Mouse (Mus musculus): ENCODE results near the gene Lenep. TPM values are rescaled to one million over a fixed set of nuclear protein-coding genes. Genes with fewer than 3 reads are reported as not detected.

The Lenep gene
- polyA plus RNA-seq, 1 experiment from 2014 or later = not detected

- peak overlapping the region; percentile 78 for H3K9ac ChIP-seq (ENCODE audit: low read depth, low read length)
- peaks cover 27% of the 10 kb centered on the region for H3K4me1 ChIP-seq (ENCODE audit: control insufficient read depth, insufficient read depth, low read length)
- no peaks in the 10 kb centered on the region for H3K9me3 ChIP-seq (ENCODE audit: control insufficient read depth, low read length)
- H3K36me3 ChIP-seq (ENCODE audit: control insufficient read depth, insufficient read depth, low read length) = peaks cover 36% of the 10 kb centered on the region
- 2% methylated on average over 11 of the region's 22 CpGs for whole genome bisulfite sequencing
- no peak for ATAC-seq (ENCODE audit: low read depth)
- peak overlapping the region; percentile 98 for H3K27ac ChIP-seq (replicated peaks; ENCODE audit: low read depth, low read length)
- peak overlapping the region; percentile 88 for H3K4me2 ChIP-seq (ENCODE audit: low read depth, low read length)
- peak overlapping the region; percentile 54 for H3K4me3 ChIP-seq (ENCODE audit: low read depth, low read length)
- H3K27me3 ChIP-seq (replicated peaks; ENCODE audit: control insufficient read depth, insufficient read depth, low read length) = no peaks in the 10 kb centered on the region
- DNase-seq (ENCODE audit: low spot score) = peak; percentile 63
Measured at GRCm38 (mm10) chr3:89421810-89422473, 19.3 kb upstream of the Lenep start.

GRCm38 (mm10) chr3:89421002-89421774, 18.6 kb upstream of the Lenep start:
- under 1% methylated on average over 9 of the region's 11 CpGs for WGBS
- H3K4me1 ChIP-seq (ENCODE audit: control insufficient read depth, insufficient read depth, low read length) = peaks cover 33% of the 10 kb centered on the region
- H3K4me3 ChIP-seq (ENCODE audit: low read depth, low read length) = peak overlapping the region; percentile 54
- peak overlapping the region; percentile 88 for H3K4me2 ChIP-seq (ENCODE audit: low read depth, low read length)
- no peaks in the 10 kb centered on the region for H3K27me3 ChIP-seq (replicated peaks; ENCODE audit: control insufficient read depth, insufficient read depth, low read length)
- peak overlapping the region; percentile 98 for H3K27ac ChIP-seq (replicated peaks; ENCODE audit: low read depth, low read length)
- peaks cover 31% of the 10 kb centered on the region for H3K36me3 ChIP-seq (ENCODE audit: control insufficient read depth, insufficient read depth, low read length)
- H3K9ac ChIP-seq (ENCODE audit: low read depth, low read length) = peak overlapping the region; percentile 78
- DNase-seq (ENCODE audit: low spot score) = peak; percentile 96
- H3K9me3 ChIP-seq (ENCODE audit: control insufficient read depth, low read length) = no peaks in the 10 kb centered on the region
- peak; percentile 75 for ATAC-seq (ENCODE audit: low read depth)

GRCm38 (mm10) chr3:89420421-89420820, 17.8 kb upstream of the Lenep start:
- ATAC-seq (ENCODE audit: low read depth) (no peak), DNase-seq (ENCODE audit: low spot score) (no peak)
- Histone ChIP-seq H3K36me3 (ENCODE audit: control insufficient read depth, insufficient read depth, low read length) (peaks cover 31% of the 10 kb centered on the region), H3K4me2 (ENCODE audit: low read depth, low read length) (peak overlapping the region; percentile 88), H3K27ac (replicated peaks; ENCODE audit: low read depth, low read length) (peak overlapping the region; percentile 98), H3K4me3 (ENCODE audit: low read depth, low read length) (peak overlapping the region; percentile 55), H3K4me1 (ENCODE audit: control insufficient read depth, insufficient read depth, low read length) (peaks cover 33% of the 10 kb centered on the region), H3K27me3 (replicated peaks; ENCODE audit: control insufficient read depth, insufficient read depth, low read length) (no peaks in the 10 kb centered on the region), H3K9me3 (ENCODE audit: control insufficient read depth, low read length) (no peaks in the 10 kb centered on the region), H3K9ac (ENCODE audit: low read depth, low read length) (peak overlapping the region; percentile 78; the same call in 1 of the 2 replicates)
- WGBS = 59% methylated on average over 2 of the region's 2 CpGs

GRCm38 (mm10) chr3:89419981-89420380, 17.4 kb upstream of the Lenep start:
- Histone ChIP-seq H3K27ac (replicated peaks; ENCODE audit: low read depth, low read length) (peak overlapping the region; percentile 98), H3K9me3 (ENCODE audit: control insufficient read depth, low read length) (no peaks in the 10 kb centered on the region), H3K4me3 (ENCODE audit: low read depth, low read length) (peak overlapping the region; percentile 55), H3K36me3 (ENCODE audit: control insufficient read depth, insufficient read depth, low read length) (peaks cover 30% of the 10 kb centered on the region), H3K27me3 (replicated peaks; ENCODE audit: control insufficient read depth, insufficient read depth, low read length) (no peaks in the 10 kb centered on the region), H3K4me2 (ENCODE audit: low read depth, low read length) (peak overlapping the region; percentile 88), H3K4me1 (ENCODE audit: control insufficient read depth, insufficient read depth, low read length) (peaks cover 33% of the 10 kb centered on the region), H3K9ac (ENCODE audit: low read depth, low read length) (peak overlapping the region; percentile 67)
- DNase-seq (ENCODE audit: low spot score) = no peak
- 13% methylated on average over 3 of the region's 3 CpGs for WGBS
- ATAC-seq (ENCODE audit: low read depth) = no peak

- peak overlapping the region; percentile 88 for H3K4me2 ChIP-seq (ENCODE audit: low read depth, low read length)
- ATAC-seq (ENCODE audit: low read depth) = no peak
- H3K9ac ChIP-seq (ENCODE audit: low read depth, low read length) = peak overlapping the region; percentile 67
- WGBS = 2% methylated on average over 9 of the region's 9 CpGs
- peak; percentile 87 for DNase-seq (ENCODE audit: low spot score)
- H3K4me1 ChIP-seq (ENCODE audit: control insufficient read depth, insufficient read depth, low read length) = peaks cover 33% of the 10 kb centered on the region
- H3K36me3 ChIP-seq (ENCODE audit: control insufficient read depth, insufficient read depth, low read length) = peaks cover 30% of the 10 kb centered on the region
- H3K9me3 ChIP-seq (ENCODE audit: control insufficient read depth, low read length) = no peaks in the 10 kb centered on the region
- H3K4me3 ChIP-seq (ENCODE audit: low read depth, low read length) = peak overlapping the region; percentile 55
- H3K27ac ChIP-seq (replicated peaks; ENCODE audit: low read depth, low read length) = peak overlapping the region; percentile 98
- H3K27me3 ChIP-seq (replicated peaks; ENCODE audit: control insufficient read depth, insufficient read depth, low read length) = no peaks in the 10 kb centered on the region
Measured at GRCm38 (mm10) chr3:89419571-89419970, 17.0 kb upstream of the Lenep start.

GRCm38 (mm10) chr3:89418861-89419250, 16.3 kb upstream of the Lenep start:
- Histone ChIP-seq H3K9me3 (ENCODE audit: control insufficient read depth, low read length) (no peaks in the 10 kb centered on the region), H3K9ac (ENCODE audit: low read depth, low read length) (peak overlapping the region; percentile 67), H3K27me3 (replicated peaks; ENCODE audit: control insufficient read depth, insufficient read depth, low read length) (no peaks in the 10 kb centered on the region), H3K4me3 (ENCODE audit: low read depth, low read length) (peak overlapping the region; percentile 55), H3K27ac (replicated peaks; ENCODE audit: low read depth, low read length) (peak overlapping the region; percentile 98), H3K4me2 (ENCODE audit: low read depth, low read length) (peak overlapping the region; percentile 88), H3K36me3 (ENCODE audit: control insufficient read depth, insufficient read depth, low read length) (peaks cover 30% of the 10 kb centered on the region), H3K4me1 (ENCODE audit: control insufficient read depth, insufficient read depth, low read length) (peaks cover 33% of the 10 kb centered on the region)
- 0% methylated on average over 16 of the region's 16 CpGs for WGBS
- DNase-seq (ENCODE audit: low spot score) = peak; percentile 90
- ATAC-seq (ENCODE audit: low read depth) = no peak

- Histone ChIP-seq H3K27ac (replicated peaks; ENCODE audit: low read depth, low read length) (peak within 1 kb of the TSS; percentile 98), H3K4me3 (ENCODE audit: low read depth, low read length) (peak within 1 kb of the TSS; percentile 55), H3K36me3 (ENCODE audit: control insufficient read depth, insufficient read depth, low read length) (peaks cover 27% of the 10 kb centered on the region), H3K9ac (ENCODE audit: low read depth, low read length) (peak within 1 kb of the TSS; percentile 75), H3K4me2 (ENCODE audit: low read depth, low read length) (peak within 1 kb of the TSS; percentile 88), H3K4me1 (ENCODE audit: control insufficient read depth, insufficient read depth, low read length) (peaks cover 32% of the 10 kb centered on the region), H3K27me3 (replicated peaks; ENCODE audit: control insufficient read depth, insufficient read depth, low read length) (no peaks in the 10 kb centered on the region), H3K9me3 (ENCODE audit: control insufficient read depth, low read length) (no peaks in the 10 kb centered on the region)
- ATAC-seq (ENCODE audit: low read depth) (peak; percentile 94), DNase-seq (ENCODE audit: low spot score) (peak; percentile 100)
- WGBS = under 1% methylated on average over 30 of the region's 39 CpGs
Measured at GRCm38 (mm10) chr3:89418170-89418860, 15.7 kb upstream of the Lenep start, which contains the start of the genes Cks1b and Shc1. TSS of gene Cks1b (minus strand) at chr3:89418383. TSS of gene Shc1 (plus strand) at chr3:89418443.

- WGBS = 2% methylated on average over 20 of the region's 20 CpGs
- Histone ChIP-seq H3K4me1 (ENCODE audit: control insufficient read depth, insufficient read depth, low read length) (peaks cover 30% of the 10 kb centered on the region), H3K36me3 (ENCODE audit: control insufficient read depth, insufficient read depth, low read length) (peaks cover 27% of the 10 kb centered on the region), H3K27ac (replicated peaks; ENCODE audit: low read depth, low read length) (peak overlapping the region; percentile 86), H3K9ac (ENCODE audit: low read depth, low read length) (peak overlapping the region; percentile 75), H3K4me2 (ENCODE audit: low read depth, low read length) (peak overlapping the region; percentile 88), H3K4me3 (ENCODE audit: low read depth, low read length) (peak overlapping the region; percentile 55), H3K27me3 (replicated peaks; ENCODE audit: control insufficient read depth, insufficient read depth, low read length) (no peaks in the 10 kb centered on the region), H3K9me3 (ENCODE audit: control insufficient read depth, low read length) (no peaks in the 10 kb centered on the region)
- DNase-seq (ENCODE audit: low spot score) (peak; percentile 92), ATAC-seq (ENCODE audit: low read depth) (peak; percentile 56)
Measured at GRCm38 (mm10) chr3:89417840-89418169, 15.2 kb upstream of the Lenep start.
